Mouse (Mus musculus) forebrain, embryonic 15.5 days (tissue): ENCODE measurements around the gene Ppm1g. TPM values are rescaled to one million over a fixed set of nuclear protein-coding genes. Genes with fewer than 3 reads are reported as not detected.

ENCODE experiments used
- ATAC-seq: fragments of 200-750 bp; cut with Nextera tagmentation; replicated peaks from 2 replicates; pipeline ENCODE4 v1.8.0; 2017; ENCODE audit warnings: mild to moderate bottlenecking, moderate TSS enrichment, moderate library complexity
- H3K27ac ChIP-seq: fragments of 300-500 bp; sonication (generic); replicated peaks from 2 replicates; pipeline ENCODE4 v1.5.1; 2015; ENCODE audit warnings: mild to moderate bottlenecking, inconsistent platforms
- H3K27me3 ChIP-seq: fragments of 300-500 bp; sonication (generic); 2 replicates; pipeline ENCODE4 v1.6.1; 2015; ENCODE audit warnings: inconsistent platforms
- H3K36me3 ChIP-seq: fragments of 300-500 bp; sonication (generic); 2 replicates; pipeline ENCODE4 v1.6.1; 2015; ENCODE audit warnings: mild to moderate bottlenecking, inconsistent platforms
- H3K4me1 ChIP-seq: fragments of 300-500 bp; sonication (generic); 2 replicates; pipeline ENCODE4 v1.6.1; 2015; ENCODE audit warnings: inconsistent platforms
- H3K4me2 ChIP-seq: fragments of 300-500 bp; sonication (generic); replicated peaks from 2 replicates; pipeline ENCODE4 v1.6.1; 2015; ENCODE audit warnings: mild to moderate bottlenecking, inconsistent platforms
- H3K4me3 ChIP-seq: fragments of 300-500 bp; sonication (generic); 2 replicates; pipeline ENCODE4 v1.5.1; 2015; ENCODE audit warnings: mild to moderate bottlenecking, inconsistent platforms
- H3K9ac ChIP-seq: fragments of 300-500 bp; sonication (generic); replicated peaks from 2 replicates; pipeline ENCODE4 v1.6.1; 2015; ENCODE audit warnings: mild to moderate bottlenecking, inconsistent platforms
- H3K9me3 ChIP-seq: fragments of 300-500 bp; sonication (generic); 2 replicates; pipeline ENCODE4 v1.6.1; 2016; ENCODE audit warnings: inconsistent platforms
- WGBS: fragments of 180-500 bp; shearing (Covaris S2); methylation state at CpG from one replicate; pipeline ENCODE4 v1.1.7; 2015; ENCODE audit warnings: mixed read lengths; 5-methylcytosine and 5-hydroxymethylcytosine counted together
- polyA plus RNA-seq: library from polyadenylated mRNA; unstranded; fragments of >200 nt; fragmentation: Nextera tagmentation; extraction: Ambion mirVana; gene quantifications from 2 replicates; pipeline ENCODE4 v1.2.1, GENCODE M21; 2015

Ppm1g gene
- 170 TPM in 2 replicates for polyA plus RNA-seq

DNA sequence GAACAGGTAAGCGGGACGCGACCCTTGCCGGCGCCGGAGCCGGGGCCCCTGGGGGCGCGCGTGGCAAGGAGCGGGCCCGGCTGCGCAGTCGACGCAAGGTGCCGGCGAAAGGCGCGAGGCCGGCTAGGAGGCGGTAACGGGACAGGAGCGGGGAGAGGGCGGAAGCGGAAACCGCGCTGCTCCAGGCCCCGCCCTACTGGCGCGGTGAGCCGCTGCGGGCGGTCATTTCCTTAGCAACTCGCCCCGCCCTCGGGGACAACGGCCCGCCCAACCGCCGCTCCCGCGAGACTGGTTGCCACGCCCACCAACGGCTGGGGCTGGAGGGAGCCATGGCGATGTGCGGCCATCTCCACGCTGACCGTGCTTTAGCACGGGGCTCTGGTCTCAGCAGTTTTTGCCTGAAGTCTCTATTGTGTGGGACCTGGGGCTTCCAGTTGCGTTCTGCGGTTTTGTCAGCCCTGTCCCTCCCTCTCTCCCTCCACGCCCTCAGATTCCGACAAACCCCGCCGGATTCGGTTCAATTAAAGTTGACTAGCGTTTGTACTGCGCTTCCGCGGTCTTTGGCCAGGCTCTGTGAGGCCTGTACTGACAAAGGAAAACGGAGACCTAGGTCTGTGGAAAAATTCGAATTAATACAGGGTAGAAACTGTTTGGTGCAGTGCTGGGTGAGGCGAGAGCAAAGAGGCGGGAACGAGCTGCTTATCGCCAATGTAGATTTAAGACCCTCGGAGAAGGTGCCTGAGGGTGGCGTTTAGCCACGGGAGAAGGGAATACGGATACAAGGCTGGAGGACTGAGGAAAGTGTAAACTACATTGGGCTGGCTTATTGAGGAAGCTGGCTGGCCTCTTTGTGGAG lies at the start of gene Ppm1g:
TSS of gene Ppm1g (minus strand) at position 240 of the 856 bp plus-strand sequence.
- H3K27ac ChIP-seq, result peak within 1 kb of the TSS; percentile 93
- under 1% methylated on average over 64 of the region's 70 CpGs for WGBS
- peak; percentile 95 for ATAC-seq
- peak within 1 kb of the TSS; percentile 89 for H3K4me3 ChIP-seq
- H3K27me3 ChIP-seq, result no peaks in the 10 kb centered on the region
- no peaks in the 10 kb centered on the region for H3K9me3 ChIP-seq
- H3K9ac ChIP-seq, result peak within 1 kb of the TSS; percentile 84
- no peaks in the 10 kb centered on the region for H3K36me3 ChIP-seq
- H3K4me2 ChIP-seq, result peak within 1 kb of the TSS; percentile 84
- peaks cover 21% of the 10 kb centered on the region for H3K4me1 ChIP-seq

DNA sequence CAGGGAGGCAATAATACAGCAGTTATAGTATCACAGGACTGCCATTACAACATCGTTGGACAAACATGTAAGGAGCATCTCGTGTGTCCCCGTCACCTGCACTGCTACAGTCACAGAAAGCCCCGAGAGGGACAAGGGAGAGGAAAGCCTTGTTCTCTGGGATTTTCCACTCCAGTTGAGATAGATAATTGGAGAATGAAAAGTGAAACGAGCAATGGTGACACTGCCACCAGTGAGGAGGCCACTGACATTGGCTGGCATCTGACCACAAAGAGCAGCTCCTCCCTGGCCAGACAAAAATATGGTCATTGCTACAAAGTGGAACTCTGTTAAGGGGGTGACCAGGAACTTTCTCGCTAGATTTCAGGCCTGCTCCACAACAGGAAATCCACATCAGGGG lies 47.2 kb upstream of the Ppm1g start:
- no peak for ATAC-seq
- Histone ChIP-seq H3K4me1 (no peaks in the 10 kb centered on the region), H3K27me3 (no peaks in the 10 kb centered on the region), H3K4me3 (no peak overlapping the region), H3K27ac (no peak overlapping the region), H3K9ac (no peak overlapping the region), H3K9me3 (no peaks in the 10 kb centered on the region), H3K4me2 (no peak overlapping the region), H3K36me3 (peaks cover 76% of the 10 kb centered on the region)
- WGBS, result 40% methylated on average over 6 of the region's 6 CpGs

- WGBS, result 82% methylated on average over 7 of the region's 7 CpGs
- H3K4me2 ChIP-seq, result no peak overlapping the region
- no peak overlapping the region for H3K4me3 ChIP-seq
- no peaks in the 10 kb centered on the region for H3K9me3 ChIP-seq
- H3K27ac ChIP-seq, result no peak overlapping the region
- H3K36me3 ChIP-seq, result peaks cover 81% of the 10 kb centered on the region
- ATAC-seq, result no peak
- no peak overlapping the region for H3K9ac ChIP-seq
- H3K27me3 ChIP-seq, result no peaks in the 10 kb centered on the region
- no peaks in the 10 kb centered on the region for H3K4me1 ChIP-seq
These were observed 45.6 kb upstream of the Ppm1g start for GRCm38 (mm10) chr5:31266101-31266500.

GRCm38 (mm10) chr5:31257616-31258015 lies 37.1 kb upstream of the Ppm1g start:
- Histone ChIP-seq H3K4me3 (no peak overlapping the region), H3K4me1 (no peaks in the 10 kb centered on the region), H3K9me3 (no peaks in the 10 kb centered on the region), H3K27ac (no peak overlapping the region), H3K4me2 (no peak overlapping the region), H3K27me3 (no peaks in the 10 kb centered on the region), H3K9ac (no peak overlapping the region), H3K36me3 (peaks cover 55% of the 10 kb centered on the region)
- ATAC-seq, result no peak
- 92% methylated on average over 11 of the region's 11 CpGs for WGBS

DNA sequence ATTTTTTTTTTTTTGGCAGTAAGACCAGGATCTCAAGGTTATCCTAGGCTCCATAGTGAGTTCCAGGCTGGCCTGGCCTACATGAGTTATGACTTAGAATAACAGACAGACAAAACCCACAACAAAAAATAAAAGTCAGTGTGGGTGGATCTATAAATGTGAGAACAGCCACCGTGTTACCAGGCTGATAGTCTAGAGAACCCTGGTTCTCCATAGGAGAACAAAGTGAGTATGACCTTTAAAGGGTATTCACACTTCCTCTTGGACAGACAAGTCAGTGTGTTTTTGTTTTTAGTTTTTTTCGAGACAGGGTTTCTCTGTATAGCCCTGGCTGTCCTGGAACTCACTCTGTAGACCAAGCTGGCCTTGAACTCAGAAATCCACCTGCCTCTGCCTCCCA lies 35.5 kb upstream of the Ppm1g start:
- WGBS, result 95% methylated on average over 2 of the region's 2 CpGs
- Histone ChIP-seq H3K27ac (no peak overlapping the region), H3K4me1 (peaks cover 4% of the 10 kb centered on the region; the same call in 1 of the 2 replicates), H3K9me3 (no peaks in the 10 kb centered on the region), H3K36me3 (peaks cover 52% of the 10 kb centered on the region), H3K27me3 (no peaks in the 10 kb centered on the region), H3K9ac (no peak overlapping the region), H3K4me2 (no peak overlapping the region), H3K4me3 (no peak overlapping the region)
- ATAC-seq, result no peak

- 94% methylated on average over 2 of the region's 2 CpGs for WGBS
- H3K4me3 ChIP-seq, result no peak overlapping the region
- H3K4me1 ChIP-seq, result peaks cover 4% of the 10 kb centered on the region; the same call in 1 of the 2 replicates
- H3K36me3 ChIP-seq, result peaks cover 52% of the 10 kb centered on the region
- no peak overlapping the region for H3K9ac ChIP-seq
- H3K27ac ChIP-seq, result no peak overlapping the region
- no peak overlapping the region for H3K4me2 ChIP-seq
- ATAC-seq, result no peak
- no peaks in the 10 kb centered on the region for H3K27me3 ChIP-seq
- no peaks in the 10 kb centered on the region for H3K9me3 ChIP-seq
These were observed 34.9 kb upstream of the Ppm1g start for GRCm38 (mm10) chr5:31255381-31255780.

- Histone ChIP-seq H3K9me3 (no peaks in the 10 kb centered on the region), H3K36me3 (peaks cover 52% of the 10 kb centered on the region), H3K27me3 (no peaks in the 10 kb centered on the region), H3K4me2 (no peak overlapping the region), H3K27ac (no peak overlapping the region), H3K4me1 (peaks cover 4% of the 10 kb centered on the region; the same call in 1 of the 2 replicates), H3K9ac (no peak overlapping the region), H3K4me3 (no peak overlapping the region)
- WGBS, result 89% methylated on average over 8 of the region's 8 CpGs
- ATAC-seq, result no peak
These were observed 34.4 kb upstream of the Ppm1g start for GRCm38 (mm10) chr5:31254901-31255300.

DNA sequence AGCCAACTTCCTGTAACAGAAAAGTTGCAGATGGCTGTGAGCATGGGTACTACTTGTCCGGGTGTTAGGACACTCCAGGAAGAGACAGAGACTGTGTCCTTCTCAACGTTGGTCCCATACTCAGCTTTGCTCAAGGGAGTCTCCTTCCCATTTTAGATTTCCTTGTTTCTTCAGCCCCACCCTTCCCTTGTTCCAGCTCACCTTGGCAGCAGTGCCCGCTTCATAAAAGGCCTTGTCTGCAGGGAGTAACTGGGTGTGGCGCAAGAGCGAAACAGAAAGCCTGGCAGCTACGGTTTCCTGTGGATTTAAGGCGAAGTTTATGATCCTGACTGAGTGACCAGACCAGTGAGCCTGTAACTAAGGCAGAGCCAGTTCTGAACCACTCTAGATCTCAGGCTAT lies 34.0 kb upstream of the Ppm1g start:
- H3K27me3 ChIP-seq, result no peaks in the 10 kb centered on the region
- no peak overlapping the region for H3K9ac ChIP-seq
- H3K36me3 ChIP-seq, result peaks cover 52% of the 10 kb centered on the region
- 87% methylated on average over 7 of the region's 7 CpGs for WGBS
- H3K27ac ChIP-seq, result no peak overlapping the region
- H3K4me3 ChIP-seq, result no peak overlapping the region
- H3K9me3 ChIP-seq, result no peaks in the 10 kb centered on the region
- H3K4me1 ChIP-seq, result peaks cover 4% of the 10 kb centered on the region; the same call in 1 of the 2 replicates
- no peak for ATAC-seq
- H3K4me2 ChIP-seq, result no peak overlapping the region

- Histone ChIP-seq H3K4me1 (peaks cover 4% of the 10 kb centered on the region; the same call in 1 of the 2 replicates), H3K4me3 (no peak overlapping the region), H3K4me2 (no peak overlapping the region), H3K27ac (no peak overlapping the region), H3K9ac (no peak overlapping the region), H3K36me3 (peaks cover 55% of the 10 kb centered on the region), H3K27me3 (no peaks in the 10 kb centered on the region), H3K9me3 (no peaks in the 10 kb centered on the region)
- WGBS, result 97% methylated on average over 8 of the region's 8 CpGs
- no peak for ATAC-seq
These were observed 33.3 kb upstream of the Ppm1g start for GRCm38 (mm10) chr5:31253806-31254205.

DNA sequence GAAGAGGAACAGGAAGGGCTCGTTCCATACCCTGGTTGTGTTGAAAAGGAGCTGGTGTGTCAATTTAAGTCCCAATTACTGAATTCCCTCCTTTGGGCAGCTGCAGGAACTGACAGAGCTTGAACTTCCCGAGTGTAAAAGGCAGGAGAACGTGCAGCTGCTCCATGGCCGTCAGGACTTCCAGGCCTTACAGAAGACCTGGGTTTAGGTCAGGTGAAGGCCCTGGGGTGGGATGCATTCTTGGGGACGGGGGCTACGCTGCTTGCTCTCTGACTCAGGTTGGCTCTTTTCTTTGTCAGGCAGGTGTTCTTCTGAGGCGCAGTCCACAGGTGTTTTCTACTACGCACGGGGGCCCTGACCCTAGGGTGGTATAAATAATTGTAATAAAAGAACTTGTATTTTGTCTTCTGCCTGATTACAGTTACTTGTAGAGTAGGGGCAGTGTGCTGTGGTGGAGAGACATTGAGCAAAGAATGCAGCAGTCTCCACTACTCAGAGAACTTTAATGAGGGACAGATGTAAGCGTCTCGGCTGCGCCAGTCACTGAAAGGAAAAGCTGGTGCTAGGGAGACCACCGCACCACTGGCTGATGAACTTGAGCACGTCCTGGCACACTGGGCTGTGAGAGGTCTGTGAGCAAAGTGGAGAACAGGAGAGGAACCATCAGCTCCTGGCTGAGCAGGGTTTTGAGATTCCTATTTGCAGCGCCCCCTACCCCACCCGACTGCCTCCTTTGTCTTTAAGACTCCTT lies 32.5 kb upstream of the Ppm1g start:
- Histone ChIP-seq H3K4me3 (no peak overlapping the region), H3K4me2 (no peak overlapping the region), H3K27ac (no peak overlapping the region), H3K9me3 (no peaks in the 10 kb centered on the region), H3K4me1 (peaks cover 4% of the 10 kb centered on the region; the same call in 1 of the 2 replicates), H3K9ac (no peak overlapping the region), H3K27me3 (no peaks in the 10 kb centered on the region), H3K36me3 (peaks cover 59% of the 10 kb centered on the region)
- ATAC-seq, result no peak
- WGBS, result 80% methylated on average over 16 of the region's 16 CpGs

DNA sequence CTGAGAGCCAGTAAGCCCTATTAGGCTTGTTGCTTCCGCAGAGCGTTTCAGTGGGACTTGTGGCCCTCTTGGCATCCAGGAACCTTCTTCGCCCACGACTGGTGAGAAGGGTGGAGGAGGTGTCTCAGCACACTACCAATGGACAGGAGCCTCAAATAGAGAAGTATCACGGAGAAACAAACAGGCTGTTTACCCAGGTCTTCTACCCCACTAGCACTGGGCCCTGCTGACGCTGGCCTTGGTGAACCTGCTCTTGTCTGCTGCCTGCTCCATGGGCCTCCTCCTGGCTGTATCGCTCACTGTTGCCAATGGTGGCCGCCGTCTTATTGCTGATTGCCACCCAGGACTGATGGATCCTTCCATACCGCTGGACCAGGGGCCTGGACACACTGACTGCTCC lies 31.7 kb upstream of the Ppm1g start:
- Histone ChIP-seq H3K4me1 (peaks cover 4% of the 10 kb centered on the region; the same call in 1 of the 2 replicates), H3K27ac (no peak overlapping the region), H3K4me3 (no peak overlapping the region), H3K36me3 (peaks cover 67% of the 10 kb centered on the region), H3K9ac (no peak overlapping the region), H3K9me3 (no peaks in the 10 kb centered on the region), H3K4me2 (no peak overlapping the region), H3K27me3 (no peaks in the 10 kb centered on the region)
- ATAC-seq, result no peak
- WGBS, result 43% methylated on average over 10 of the region's 10 CpGs

DNA sequence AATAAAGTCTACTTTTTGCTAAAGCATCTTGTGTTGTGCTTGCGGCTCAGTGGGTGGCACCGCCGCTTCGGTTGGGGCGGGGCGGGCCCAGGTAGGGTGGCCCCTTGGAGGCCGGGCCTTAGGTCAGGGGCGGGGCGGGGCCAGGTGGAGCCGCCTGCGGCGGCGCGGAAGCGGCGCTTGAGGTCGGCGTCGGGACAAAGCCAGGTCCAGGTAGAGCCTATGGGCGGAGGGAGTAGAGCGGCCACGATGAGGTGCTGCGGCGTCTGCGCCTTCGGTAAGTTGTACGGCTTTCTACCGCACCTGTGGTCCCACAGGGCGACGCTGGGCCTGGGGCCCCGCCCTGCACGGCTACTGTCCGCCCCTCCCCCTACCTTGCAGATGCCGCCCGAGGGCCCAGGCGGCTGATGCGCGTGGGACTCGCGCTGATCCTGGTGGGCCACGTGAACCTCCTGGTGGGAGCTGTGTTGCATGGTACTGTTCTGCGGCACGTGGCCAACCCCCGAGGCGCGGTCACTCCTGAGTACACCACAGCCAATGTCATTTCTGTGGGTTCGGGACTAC lies 31.1 kb upstream of the Ppm1g start, which contains the start of gene Krtcap3:
TSS of gene Krtcap3 (plus strand) at position 151 of the 561 bp plus-strand sequence.
- Histone ChIP-seq H3K4me1 (peaks cover 4% of the 10 kb centered on the region; the same call in 1 of the 2 replicates), H3K27me3 (no peaks in the 10 kb centered on the region), H3K9me3 (no peaks in the 10 kb centered on the region), H3K9ac (no peak within 1 kb of the TSS), H3K27ac (no peak within 1 kb of the TSS), H3K4me3 (no peak within 1 kb of the TSS), H3K4me2 (no peak within 1 kb of the TSS; the same call in 1 of the 2 replicates), H3K36me3 (peaks cover 71% of the 10 kb centered on the region)
- 14% methylated on average over 47 of the region's 47 CpGs for WGBS
- ATAC-seq, result peak; percentile 47; the same call in 1 of the 2 replicates
